Mouse (Mus musculus): ENCODE results near the gene Gna14. TPM values are rescaled to one million over a fixed set of nuclear protein-coding genes. Genes with fewer than 3 reads are reported as not detected.

The Gna14 gene
- polyA plus RNA-seq, 1 experiment from 2014 or later = 0.28 TPM

DNA sequence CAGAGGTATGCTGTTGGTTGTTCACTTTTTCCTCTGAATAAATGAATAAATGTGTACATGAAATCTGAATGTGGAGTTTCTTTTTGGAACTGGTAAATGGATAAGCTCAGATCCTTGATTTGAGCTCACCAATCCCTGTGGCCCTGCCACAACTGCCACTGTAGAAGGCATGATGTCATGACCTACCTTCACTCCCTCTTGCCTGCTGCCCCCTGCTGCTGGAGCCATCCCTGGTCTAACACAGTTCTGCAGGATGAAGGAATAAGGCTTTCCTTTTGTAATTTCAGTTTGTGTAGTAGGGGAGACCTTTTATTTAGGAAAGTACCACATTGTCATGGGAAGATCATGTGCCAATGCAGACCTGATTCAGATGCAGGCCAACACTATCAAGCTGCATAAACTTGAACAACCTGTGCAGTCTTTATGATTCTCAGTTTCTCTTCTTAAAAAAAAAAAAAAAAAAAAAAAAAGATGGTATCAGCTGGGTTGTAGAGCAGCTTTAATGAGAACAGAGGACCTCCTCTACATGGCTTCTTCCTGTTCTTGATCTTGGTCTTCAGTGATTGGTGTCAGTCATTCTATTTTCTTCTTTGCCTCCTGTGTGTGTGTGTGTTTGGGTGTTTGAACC is 93.8 kb downstream of the Gna14 start:
- no peak overlapping the region for H3K27ac ChIP-seq (ENCODE audit: low read depth, low read length)
- DNase-seq (ENCODE audit: low spot score) = no peak

DNA sequence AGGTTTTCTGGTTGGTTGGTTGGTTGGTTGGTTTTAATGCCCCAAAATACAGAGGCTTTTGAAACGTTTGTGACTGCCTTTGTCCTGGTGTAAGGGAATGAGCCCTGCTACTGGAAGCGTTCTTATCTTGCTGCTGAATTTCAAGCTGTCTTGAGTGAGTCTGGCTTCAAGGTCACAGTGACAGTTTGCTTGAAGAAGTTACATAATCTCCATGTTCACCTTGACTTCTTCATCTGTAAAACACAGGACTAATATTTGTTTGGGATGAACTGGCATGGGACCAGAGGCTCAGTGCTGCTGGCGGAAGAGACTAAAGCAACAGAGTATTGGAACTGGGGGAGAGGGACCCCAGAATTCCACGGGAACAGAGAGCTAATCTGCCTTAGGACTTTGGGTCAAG is 94.4 kb downstream of the Gna14 start:
- WGBS = 81% methylated on average over 4 of the region's 4 CpGs
- Histone ChIP-seq H3K27me3 (ENCODE audit: control insufficient read depth, insufficient read depth, low read length) (no peaks in the 10 kb centered on the region), H3K27ac (ENCODE audit: low read depth, low read length) (no peak overlapping the region), H3K4me1 (replicated peaks; ENCODE audit: control insufficient read depth, insufficient read depth, low read length) (no peaks in the 10 kb centered on the region), H3K9ac (ENCODE audit: low read depth, low read length) (no peak overlapping the region), H3K9me3 (ENCODE audit: control insufficient read depth, low read length) (no peaks in the 10 kb centered on the region), H3K36me3 (ENCODE audit: control insufficient read depth, insufficient read depth, low read length) (no peaks in the 10 kb centered on the region), H3K4me3 (ENCODE audit: low read depth, low read length) (no peak overlapping the region), H3K4me2 (replicated peaks; ENCODE audit: low read depth, low read length) (no peak overlapping the region)
- no peak for DNase-seq (ENCODE audit: low spot score)
- no peak for ATAC-seq (ENCODE audit: low FRiP score)

More for the DNA sequence above, 93.8 kb downstream of the Gna14 start:
- no peak for ATAC-seq (ENCODE audit: low FRiP score)
- Histone ChIP-seq H3K9me3 (ENCODE audit: control insufficient read depth, low read length) (no peaks in the 10 kb centered on the region), H3K4me2 (replicated peaks; ENCODE audit: low read depth, low read length) (no peak overlapping the region), H3K27me3 (ENCODE audit: control insufficient read depth, insufficient read depth, low read length) (no peaks in the 10 kb centered on the region), H3K36me3 (ENCODE audit: control insufficient read depth, insufficient read depth, low read length) (no peaks in the 10 kb centered on the region), H3K9ac (ENCODE audit: low read depth, low read length) (no peak overlapping the region), H3K4me3 (ENCODE audit: low read depth, low read length) (no peak overlapping the region), H3K4me1 (replicated peaks; ENCODE audit: control insufficient read depth, insufficient read depth, low read length) (no peaks in the 10 kb centered on the region)

GRCm38 (mm10) chr19:16534311-16534710 is 98.7 kb downstream of the Gna14 start:
- Histone ChIP-seq H3K4me1 (replicated peaks; ENCODE audit: control insufficient read depth, insufficient read depth, low read length) (no peaks in the 10 kb centered on the region), H3K27me3 (ENCODE audit: control insufficient read depth, insufficient read depth, low read length) (no peaks in the 10 kb centered on the region), H3K36me3 (ENCODE audit: control insufficient read depth, insufficient read depth, low read length) (no peaks in the 10 kb centered on the region), H3K9me3 (ENCODE audit: control insufficient read depth, low read length) (no peaks in the 10 kb centered on the region), H3K27ac (ENCODE audit: low read depth, low read length) (no peak overlapping the region), H3K4me3 (ENCODE audit: low read depth, low read length) (no peak overlapping the region), H3K4me2 (replicated peaks; ENCODE audit: low read depth, low read length) (no peak overlapping the region), H3K9ac (ENCODE audit: low read depth, low read length) (no peak overlapping the region)
- WGBS = 89% methylated on average over 2 of the region's 2 CpGs
- ATAC-seq (ENCODE audit: low FRiP score) (no peak), DNase-seq (ENCODE audit: low spot score) (no peak)

DNA sequence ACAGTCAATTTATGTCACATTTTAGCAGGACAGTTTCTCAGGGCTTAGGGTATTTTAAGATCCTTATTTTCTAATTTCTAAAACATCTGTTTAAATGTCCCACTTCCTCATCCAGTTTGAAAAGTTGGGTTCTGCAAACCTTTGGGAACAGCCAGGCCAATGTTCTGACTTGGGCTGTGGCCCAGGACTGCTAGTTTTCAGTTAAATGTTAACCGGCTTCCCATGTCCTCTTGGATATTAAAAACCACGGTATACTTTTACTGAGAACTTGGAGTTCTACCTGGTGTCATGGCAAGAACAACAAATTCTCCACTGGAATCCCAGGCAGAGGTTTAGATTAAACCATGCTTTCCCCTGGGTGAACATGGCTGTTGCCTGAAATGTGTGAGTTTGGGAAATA is 102.9 kb downstream of the Gna14 start:
- H3K36me3 ChIP-seq (ENCODE audit: control insufficient read depth, insufficient read depth, low read length) = no peaks in the 10 kb centered on the region
- no peak overlapping the region for H3K4me2 ChIP-seq (replicated peaks; ENCODE audit: low read depth, low read length)
- ATAC-seq (ENCODE audit: low FRiP score) (no peak), DNase-seq (ENCODE audit: low spot score) (no peak)
- no peak overlapping the region for H3K4me3 ChIP-seq (ENCODE audit: low read depth, low read length)
- no peak overlapping the region for H3K9ac ChIP-seq (ENCODE audit: low read depth, low read length)
- H3K4me1 ChIP-seq (replicated peaks; ENCODE audit: control insufficient read depth, insufficient read depth, low read length) = no peaks in the 10 kb centered on the region
- H3K9me3 ChIP-seq (ENCODE audit: control insufficient read depth, low read length) = no peaks in the 10 kb centered on the region
- H3K27me3 ChIP-seq (ENCODE audit: control insufficient read depth, insufficient read depth, low read length) = no peaks in the 10 kb centered on the region
- WGBS = 92% methylated on average over 2 of the region's 2 CpGs
- H3K27ac ChIP-seq (ENCODE audit: low read depth, low read length) = no peak overlapping the region

DNA sequence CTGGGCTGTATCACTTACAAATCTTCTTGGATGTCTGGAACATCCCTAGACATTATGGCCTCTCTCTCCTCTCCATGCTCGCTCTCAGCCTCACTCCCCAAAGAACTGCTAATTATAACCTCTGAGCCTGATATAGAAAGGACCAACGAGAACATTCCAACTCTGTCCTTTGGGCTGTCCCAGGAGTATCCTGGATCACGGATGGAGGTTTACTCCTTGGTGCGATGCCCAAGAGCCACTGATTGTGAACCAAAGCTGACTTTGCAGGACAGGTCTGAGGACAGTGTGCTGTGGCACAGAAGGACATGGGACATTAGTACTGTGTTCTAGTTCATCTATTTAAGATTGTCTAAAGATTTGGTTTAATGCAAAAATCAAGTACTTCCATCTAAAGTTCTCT is 108.1 kb downstream of the Gna14 start:
- no peaks in the 10 kb centered on the region for H3K9me3 ChIP-seq (ENCODE audit: control insufficient read depth, low read length)
- H3K27me3 ChIP-seq (ENCODE audit: control insufficient read depth, insufficient read depth, low read length) = no peaks in the 10 kb centered on the region
- no peak overlapping the region for H3K27ac ChIP-seq (ENCODE audit: low read depth, low read length)
- H3K4me1 ChIP-seq (replicated peaks; ENCODE audit: control insufficient read depth, insufficient read depth, low read length) = no peaks in the 10 kb centered on the region
- H3K4me2 ChIP-seq (replicated peaks; ENCODE audit: low read depth, low read length) = no peak overlapping the region
- H3K4me3 ChIP-seq (ENCODE audit: low read depth, low read length) = no peak overlapping the region
- DNase-seq (ENCODE audit: low spot score) = no peak
- no peaks in the 10 kb centered on the region for H3K36me3 ChIP-seq (ENCODE audit: control insufficient read depth, insufficient read depth, low read length)
- WGBS = 93% methylated on average over 4 of the region's 4 CpGs
- ATAC-seq (ENCODE audit: low FRiP score) = no peak
- no peak overlapping the region for H3K9ac ChIP-seq (ENCODE audit: low read depth, low read length)

GRCm38 (mm10) chr19:16556988-16557387 is 121.4 kb downstream of the Gna14 start:
- WGBS = 76% methylated on average over 8 of the region's 8 CpGs
- H3K4me3 ChIP-seq (ENCODE audit: low read depth, low read length) = no peak overlapping the region
- no peaks in the 10 kb centered on the region for H3K36me3 ChIP-seq (ENCODE audit: control insufficient read depth, insufficient read depth, low read length)
- no peak overlapping the region for H3K27ac ChIP-seq (ENCODE audit: low read depth, low read length)
- H3K27me3 ChIP-seq (ENCODE audit: control insufficient read depth, insufficient read depth, low read length) = no peaks in the 10 kb centered on the region
- DNase-seq (ENCODE audit: low spot score) (no peak), ATAC-seq (ENCODE audit: low FRiP score) (no peak)
- H3K9me3 ChIP-seq (ENCODE audit: control insufficient read depth, low read length) = no peaks in the 10 kb centered on the region
- H3K4me1 ChIP-seq (replicated peaks; ENCODE audit: control insufficient read depth, insufficient read depth, low read length) = no peaks in the 10 kb centered on the region
- no peak overlapping the region for H3K9ac ChIP-seq (ENCODE audit: low read depth, low read length)
- H3K4me2 ChIP-seq (replicated peaks; ENCODE audit: low read depth, low read length) = no peak overlapping the region

GRCm38 (mm10) chr19:16557971-16558370 is 122.4 kb downstream of the Gna14 start:
- ATAC-seq (ENCODE audit: low FRiP score) = no peak
- Histone ChIP-seq H3K27me3 (ENCODE audit: control insufficient read depth, insufficient read depth, low read length) (no peaks in the 10 kb centered on the region), H3K9me3 (ENCODE audit: control insufficient read depth, low read length) (no peaks in the 10 kb centered on the region), H3K27ac (ENCODE audit: low read depth, low read length) (no peak overlapping the region), H3K4me3 (ENCODE audit: low read depth, low read length) (no peak overlapping the region), H3K36me3 (ENCODE audit: control insufficient read depth, insufficient read depth, low read length) (no peaks in the 10 kb centered on the region), H3K4me1 (replicated peaks; ENCODE audit: control insufficient read depth, insufficient read depth, low read length) (no peaks in the 10 kb centered on the region), H3K4me2 (replicated peaks; ENCODE audit: low read depth, low read length) (no peak overlapping the region), H3K9ac (ENCODE audit: low read depth, low read length) (no peak overlapping the region)
- DNase-seq (ENCODE audit: low spot score) = peak; percentile 7
- WGBS = 79% methylated on average over 5 of the region's 5 CpGs

GRCm38 (mm10) chr19:16558570-16558969 is 123.0 kb downstream of the Gna14 start:
- DNase-seq (ENCODE audit: low spot score) = no peak

GRCm38 (mm10) chr19:16559243-16559896 is 123.8 kb downstream of the Gna14 start:
- no peaks in the 10 kb centered on the region for H3K36me3 ChIP-seq (ENCODE audit: control insufficient read depth, insufficient read depth, low read length)
- no peaks in the 10 kb centered on the region for H3K27me3 ChIP-seq (ENCODE audit: control insufficient read depth, insufficient read depth, low read length)
- H3K9ac ChIP-seq (ENCODE audit: low read depth, low read length) = no peak overlapping the region
- no peak overlapping the region for H3K27ac ChIP-seq (ENCODE audit: low read depth, low read length)
- no peaks in the 10 kb centered on the region for H3K4me1 ChIP-seq (replicated peaks; ENCODE audit: control insufficient read depth, insufficient read depth, low read length)
- no peak overlapping the region for H3K4me3 ChIP-seq (ENCODE audit: low read depth, low read length)
- 78% methylated on average over 9 of the region's 9 CpGs for WGBS
- H3K9me3 ChIP-seq (ENCODE audit: control insufficient read depth, low read length) = no peaks in the 10 kb centered on the region
- DNase-seq (ENCODE audit: low spot score) (no peak), ATAC-seq (ENCODE audit: low FRiP score) (no peak)
- no peak overlapping the region for H3K4me2 ChIP-seq (replicated peaks; ENCODE audit: low read depth, low read length)

More at GRCm38 (mm10) chr19:16558570-16558969, 123.0 kb downstream of the Gna14 start:
- no peaks in the 10 kb centered on the region for H3K9me3 ChIP-seq (ENCODE audit: control insufficient read depth, low read length)
- no peaks in the 10 kb centered on the region for H3K36me3 ChIP-seq (ENCODE audit: control insufficient read depth, insufficient read depth, low read length)
- H3K27ac ChIP-seq (ENCODE audit: low read depth, low read length) = no peak overlapping the region
- H3K9ac ChIP-seq (ENCODE audit: low read depth, low read length) = no peak overlapping the region
- 87% methylated on average over 2 of the region's 2 CpGs for WGBS
- H3K27me3 ChIP-seq (ENCODE audit: control insufficient read depth, insufficient read depth, low read length) = no peaks in the 10 kb centered on the region
- no peak for ATAC-seq (ENCODE audit: low FRiP score)
- no peak overlapping the region for H3K4me3 ChIP-seq (ENCODE audit: low read depth, low read length)
- H3K4me1 ChIP-seq (replicated peaks; ENCODE audit: control insufficient read depth, insufficient read depth, low read length) = no peaks in the 10 kb centered on the region
- no peak overlapping the region for H3K4me2 ChIP-seq (replicated peaks; ENCODE audit: low read depth, low read length)
